27 mouse cellular contexts compared by ENCODE assay signal in genomic region chr5:36178215-36178614, GRCm38 (mm10). TPM values are rescaled to one million over a fixed set of nuclear protein-coding genes. Genes with fewer than 3 reads are reported as not detected.
DNase-seq lines count a peak whose midpoint lies in the region; ATAC-seq and TF ChIP-seq lines count a peak whose summit lies in the region.
"Had no signal": no experiment of that assay in that cellular context is flagged by ENCODE, and none has a peak within 500 bp of the region (broad histone marks: within the 10 kb centered on the region; RNA-seq: fewer than 3 reads in every experiment).

No protein-coding gene starts in this region.

- no peak overlapping the region for H3K9ac ChIP-seq in kidney, postnatal 0 days (ENCODE audit: low read depth, low read length)
- H3K9ac ChIP-seq in kidney, embryonic 16.5 days (replicated peaks; ENCODE audit: low read length), result no peak overlapping the region
- no peak overlapping the region for H3K9ac ChIP-seq in intestine, embryonic 16.5 days (ENCODE audit: low read depth, low read length)
- H3K9ac ChIP-seq: embryonic facial prominence, embryonic 12.5 days; embryonic facial prominence, embryonic 15.5 days; forebrain, postnatal 0 days; hindbrain, embryonic 12.5 days had no signal

- H3K36me3 ChIP-seq in kidney, postnatal 0 days (ENCODE audit: insufficient read depth, low read length), result no peaks in the 10 kb centered on the region
- H3K36me3 ChIP-seq in kidney, embryonic 16.5 days (ENCODE audit: insufficient read depth, low read length), result no peaks in the 10 kb centered on the region
- H3K36me3 ChIP-seq in intestine, embryonic 16.5 days (ENCODE audit: control insufficient read depth, insufficient read depth, low read length), result no peaks in the 10 kb centered on the region
- H3K36me3 ChIP-seq: embryonic facial prominence, embryonic 12.5 days; embryonic facial prominence, embryonic 15.5 days; G1E; hindbrain, embryonic 12.5 days had no signal

- H3K27ac ChIP-seq in kidney, postnatal 0 days, result no peak overlapping the region
- no peak overlapping the region for H3K27ac ChIP-seq in kidney, embryonic 16.5 days (ENCODE audit: low read length)
- H3K27ac ChIP-seq in intestine, embryonic 16.5 days (ENCODE audit: low read length), result no peak overlapping the region
- H3K27ac ChIP-seq: embryonic facial prominence, embryonic 12.5 days; embryonic facial prominence, embryonic 15.5 days; gastrocnemius, adult 2 months; hindbrain, embryonic 12.5 days had no signal

- H3K4me1 ChIP-seq in kidney, postnatal 0 days (replicated peaks; ENCODE audit: insufficient read depth, low read length), result no peaks in the 10 kb centered on the region
- no peaks in the 10 kb centered on the region for H3K4me1 ChIP-seq in kidney, embryonic 16.5 days (ENCODE audit: insufficient read depth, low read length)
- H3K4me1 ChIP-seq in lung, adult 2 months (ENCODE audit: control insufficient read depth, insufficient read depth, low read length), result 0 out of 2 replicates have a peak, but pooled peaks cover 3% of the 10 kb centered on the region
- H3K4me1 ChIP-seq in intestine, embryonic 16.5 days (ENCODE audit: control insufficient read depth, insufficient read depth, low read length), result 0 out of 2 replicates have a peak, but pooled peaks cover 2% of the 10 kb centered on the region

- peak; percentile 72 for DNase-seq in kidney, postnatal 0 days (ENCODE audit: low spot score)
- DNase-seq in lung, adult 2 months, result peak; percentile 4
- DNase-seq in lung, postnatal 14 days, result no peak
- peak; percentile 21 for DNase-seq in lung, postnatal 10 days
- DNase-seq in left cerebral cortex, adult 11 months (ENCODE audit: low spot score), result no peak
- DNase-seq: adrenal gland, postnatal 10 days; adrenal gland, postnatal 36 days; B cell, adult 2 months; cerebellum, adult 2 months; cerebellum, adult 9-11 months; cerebellum, postnatal 25 days; forebrain, postnatal 0 days; gastrocnemius, adult 2 months; gastrocnemius, postnatal 14 days; heart, adult 11 months had no signal

- TF ChIP-seq CTCF in kidney, postnatal 0 days (IDR thresholded peaks at IDR 0.05; ENCODE audit: low read depth), result no peak
- no peak for TF ChIP-seq CTCF in lung, adult 2 months (IDR thresholded peaks at IDR 0.05; ENCODE audit: insufficient read depth, low read length)

- no peak overlapping the region for H3K4me2 ChIP-seq in kidney, postnatal 0 days (ENCODE audit: low read length)
- H3K4me2 ChIP-seq in kidney, embryonic 16.5 days (replicated peaks; ENCODE audit: low read depth, low read length), result no peak overlapping the region
- no peak overlapping the region for H3K4me2 ChIP-seq in intestine, embryonic 16.5 days (ENCODE audit: low read depth, low read length)
- H3K4me2 ChIP-seq: embryonic facial prominence, embryonic 12.5 days; embryonic facial prominence, embryonic 15.5 days; heart, embryonic 11.5 days; hindbrain, embryonic 12.5 days had no signal

- no peak overlapping the region for H3K4me3 ChIP-seq in kidney, postnatal 0 days (replicated peaks; ENCODE audit: low read depth, low read length)
- no peak overlapping the region for H3K4me3 ChIP-seq in kidney, embryonic 16.5 days (ENCODE audit: low read length)
- H3K4me3 ChIP-seq in lung, adult 2 months (replicated peaks; ENCODE audit: extremely low read depth, low read depth, low read length), result no peak overlapping the region
- no peak overlapping the region for H3K4me3 ChIP-seq in intestine, embryonic 16.5 days (ENCODE audit: low read length)
- H3K4me3 ChIP-seq: embryonic facial prominence, embryonic 12.5 days; embryonic facial prominence, embryonic 15.5 days; gastrocnemius, adult 2 months; hindbrain, embryonic 12.5 days had no signal

- ATAC-seq in kidney, postnatal 0 days (replicated peaks; ENCODE audit: low FRiP score, low read depth), result no peak
- ATAC-seq in kidney, embryonic 16.5 days (ENCODE audit: low FRiP score, low TSS enrichment), result no peak
- ATAC-seq in intestine, embryonic 16.5 days, result no peak
- ATAC-seq: forebrain, embryonic 14.5 days; forebrain, postnatal 0 days; Patski had no signal

- H3K27me3 ChIP-seq in kidney, postnatal 0 days (ENCODE audit: insufficient read depth, low read length), result no peaks in the 10 kb centered on the region
- H3K27me3 ChIP-seq in kidney, embryonic 16.5 days (ENCODE audit: insufficient read depth, low read length), result no peaks in the 10 kb centered on the region
- no peaks in the 10 kb centered on the region for H3K27me3 ChIP-seq in intestine, embryonic 16.5 days (replicated peaks; ENCODE audit: control insufficient read depth, insufficient read depth, low read length)
- H3K27me3 ChIP-seq: embryonic facial prominence, embryonic 12.5 days; embryonic facial prominence, embryonic 15.5 days; hindbrain, embryonic 12.5 days; Patski had no signal

- TF ChIP-seq POLR2A in lung, adult 2 months (IDR thresholded peaks at IDR 0.05; ENCODE audit: borderline replicate concordance, extremely low read depth, low read depth, low read length), result no peak

- 32% methylated on average over 7 of the region's 7 CpGs for WGBS in kidney, postnatal 0 days
- 26% methylated on average over 7 of the region's 7 CpGs for WGBS in kidney, embryonic 16.5 days
- WGBS in lung, adult 2 months, result 38% methylated on average over 7 of the region's 7 CpGs
- WGBS in intestine, embryonic 16.5 days, result 47% methylated on average over 7 of the region's 7 CpGs

- H3K9me3 ChIP-seq in kidney, postnatal 0 days (replicated peaks; ENCODE audit: low read length), result no peaks in the 10 kb centered on the region
- no peaks in the 10 kb centered on the region for H3K9me3 ChIP-seq in kidney, embryonic 16.5 days (ENCODE audit: low read length)
- H3K9me3 ChIP-seq in intestine, embryonic 16.5 days (ENCODE audit: control insufficient read depth, low read length), result no peaks in the 10 kb centered on the region
- H3K9me3 ChIP-seq: embryonic facial prominence, embryonic 12.5 days; embryonic facial prominence, embryonic 15.5 days; G1E; hindbrain, embryonic 12.5 days had no signal

RNA-seq across cellular contexts. Expression of gene Psapl1, which starts 25.6 kb away (rescaled TPM):
- 0.32 and 0.34 TPM in 2 replicates for polyA plus RNA-seq in kidney, postnatal 0 days (2015; fragmentation: Nextera tagmentation; extraction: Ambion mirVana)
- 0.26 and 0.42 TPM in 2 replicates for polyA plus RNA-seq in kidney, embryonic 16.5 days (2015; fragmentation: Nextera tagmentation; extraction: Ambion mirVana)
- 0.11 and 25.6 TPM in 2 replicates for polyA plus RNA-seq in lung, adult 2 months (2012; rRNA removed)
- polyA plus RNA-seq in intestine, embryonic 16.5 days (2015; fragmentation: Nextera tagmentation; extraction: Ambion mirVana), result 0.16 TPM in 1 of 2 replicates, not detected in the other
- polyA plus RNA-seq: cerebellum, adult 2 months; forebrain, embryonic 14.5 days; forebrain, postnatal 0 days; frontal cortex, adult 2 months; G1E; heart, embryonic 14.5 days; heart, postnatal 0 days; Patski had no signal

Comparison
In these comparisons a context has a peak if more than half of its experiments do, and no peak if none do; other contexts are left out.
1. DNase-seq: peak in kidney, postnatal 0 days (single experiment), lung, adult 2 months (single experiment) and lung, postnatal 10 days (single experiment); none in lung, postnatal 14 days (single experiment) and left cerebral cortex, adult 11 months (single experiment).